Mouse (Mus musculus): Measurements from ENCODE around the gene Ints5. TPM values are rescaled to one million over a fixed set of nuclear protein-coding genes. Genes with fewer than 3 reads are reported as not detected.

The Ints5 gene
- polyA plus RNA-seq, 1 experiment from 2014 or later: 16.6 TPM

DNA sequence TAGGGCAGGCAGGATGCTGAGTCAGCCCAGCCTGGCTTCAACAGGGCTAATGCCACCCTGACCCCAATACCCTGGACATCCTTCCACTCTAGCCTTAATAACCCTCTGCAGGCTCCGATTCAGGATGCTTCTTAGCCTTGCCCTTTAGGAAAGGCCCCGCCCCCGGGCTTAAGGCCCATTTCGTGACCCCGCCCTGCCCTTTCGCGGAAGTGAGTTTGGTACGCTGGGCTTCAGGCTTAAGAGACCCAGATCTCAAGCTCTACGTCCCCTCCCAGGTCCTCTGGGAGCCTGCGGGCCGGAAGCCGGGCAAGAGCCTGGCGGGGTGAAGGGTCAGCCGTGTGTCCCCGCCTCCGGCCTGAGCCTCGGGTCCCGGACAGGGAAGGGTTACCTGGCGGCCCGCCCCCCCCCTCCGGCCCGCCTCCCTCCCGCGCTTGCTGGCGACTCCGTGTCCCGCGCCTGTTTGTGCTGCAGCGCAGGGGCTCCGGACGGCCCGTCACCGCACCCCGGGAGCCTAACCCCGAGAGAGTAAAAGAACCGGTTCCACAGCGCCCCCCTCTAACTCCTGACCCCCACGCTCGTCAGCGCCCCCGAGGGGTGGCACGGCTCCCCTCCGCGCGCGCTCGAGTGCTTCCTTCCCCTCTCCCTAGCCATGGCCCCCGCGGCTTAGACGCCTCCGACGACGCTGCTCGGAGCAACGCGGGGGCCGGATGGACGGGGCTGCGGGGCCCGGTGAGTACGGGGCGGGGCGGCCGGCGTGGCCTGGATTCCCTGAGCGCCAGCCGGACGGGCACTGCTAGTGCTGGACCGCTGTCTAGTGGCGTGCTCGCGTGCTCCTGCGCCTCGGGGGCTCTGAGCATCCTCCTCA, 36.7 kb downstream of the Ints5 start, which contains the start of the genes Rom1 and Eml3:
Rom1 (minus strand) TSS at position 133 of the 865 bp plus-strand sequence.
Eml3 (plus strand) TSS at position 329 of the 865 bp plus-strand sequence.
- H3K9ac ChIP-seq (replicated peaks; ENCODE audit: low read depth): peak within 1 kb of the TSS; percentile 76
- H3K4me3 ChIP-seq (ENCODE audit: low read depth, low read length): peak within 1 kb of the TSS; percentile 82
- peaks cover 17% of the 10 kb centered on the region for H3K36me3 ChIP-seq (ENCODE audit: insufficient read depth, low read length)
- peaks cover 7% of the 10 kb centered on the region for H3K4me1 ChIP-seq (ENCODE audit: insufficient read depth, low read depth, low read length)
- H3K27me3 ChIP-seq (replicated peaks; ENCODE audit: insufficient read depth, low read length): no peaks in the 10 kb centered on the region
- WGBS: 3% methylated on average over 41 of the region's 74 CpGs
- no peak for TF ChIP-seq EP300 (IDR thresholded peaks at IDR 0.05)
- TF ChIP-seq CTCF (IDR thresholded peaks at IDR 0.05): peak; percentile 64
- H3K27ac ChIP-seq (ENCODE audit: low read length): peak within 1 kb of the TSS; percentile 95
- H3K9me3 ChIP-seq (ENCODE audit: low read length): no peaks in the 10 kb centered on the region
- peak; percentile 94 for DNase-seq (ENCODE audit: low spot score)
- peak within 1 kb of the TSS; percentile 78 for H3K4me2 ChIP-seq (replicated peaks; ENCODE audit: low read depth, low read length)
- ATAC-seq: peak; percentile 92

DNA sequence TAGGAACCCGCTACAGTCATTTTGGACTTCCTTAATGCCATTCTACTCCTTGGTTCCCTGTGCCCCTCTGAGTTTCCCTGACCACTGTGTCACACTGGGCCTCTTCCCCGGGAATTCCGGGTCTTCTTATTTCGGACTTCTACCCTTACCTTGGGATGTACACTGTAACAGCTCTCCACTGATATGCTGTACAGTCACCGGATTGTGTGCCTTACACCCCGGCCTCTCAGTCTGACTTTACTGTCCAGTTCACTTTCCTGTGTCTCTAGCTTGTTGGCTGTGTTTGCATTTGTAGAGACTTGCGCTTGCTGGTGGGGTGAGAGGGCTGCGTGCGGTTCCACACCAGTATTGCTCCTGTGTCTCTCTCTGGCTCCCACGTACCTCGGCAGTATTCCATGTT, 37.3 kb downstream of the Ints5 start:
- Histone ChIP-seq H3K9me3 (ENCODE audit: low read length) (no peaks in the 10 kb centered on the region), H3K4me1 (ENCODE audit: insufficient read depth, low read depth, low read length) (peaks cover 7% of the 10 kb centered on the region), H3K4me2 (replicated peaks; ENCODE audit: low read depth, low read length) (peak overlapping the region; percentile 78), H3K9ac (replicated peaks; ENCODE audit: low read depth) (peak overlapping the region; percentile 76), H3K4me3 (ENCODE audit: low read depth, low read length) (peak overlapping the region; percentile 82), H3K36me3 (ENCODE audit: insufficient read depth, low read length) (peaks cover 17% of the 10 kb centered on the region), H3K27me3 (replicated peaks; ENCODE audit: insufficient read depth, low read length) (no peaks in the 10 kb centered on the region), H3K27ac (ENCODE audit: low read length) (peak overlapping the region; percentile 95)
- no peak for TF ChIP-seq CTCF (IDR thresholded peaks at IDR 0.05)
- no peak for TF ChIP-seq EP300 (IDR thresholded peaks at IDR 0.05)
- WGBS: 2% methylated on average over 11 of the region's 11 CpGs
- DNase-seq (ENCODE audit: low spot score) (no peak), ATAC-seq (no peak)

DNA sequence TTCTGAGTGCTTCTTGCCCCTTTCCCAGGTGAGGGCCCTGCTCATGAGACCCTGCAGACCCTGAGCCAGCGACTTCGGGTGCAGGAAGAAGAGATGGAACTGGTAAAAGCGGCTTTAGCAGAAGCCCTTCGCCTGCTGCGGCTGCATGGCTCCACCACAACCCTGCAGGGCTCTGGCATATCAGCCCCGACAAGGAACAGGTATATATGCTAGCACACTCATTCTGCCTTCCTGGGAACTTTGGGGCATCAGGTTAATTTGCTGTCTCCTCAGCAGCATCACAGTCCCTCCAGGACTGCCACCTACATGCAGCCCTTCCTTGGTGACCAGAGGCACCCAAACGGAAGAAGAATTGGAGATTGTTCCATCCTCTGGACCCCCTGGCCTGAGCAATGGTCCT, 38.0 kb downstream of the Ints5 start:
- 83% methylated on average over 7 of the region's 7 CpGs for WGBS
- no peaks in the 10 kb centered on the region for H3K27me3 ChIP-seq (replicated peaks; ENCODE audit: insufficient read depth, low read length)
- ATAC-seq (no peak), DNase-seq (ENCODE audit: low spot score) (no peak)
- peak overlapping the region; percentile 76; the same call in 1 of the 2 replicates for H3K9ac ChIP-seq (replicated peaks; ENCODE audit: low read depth)
- peak overlapping the region; percentile 78 for H3K4me2 ChIP-seq (replicated peaks; ENCODE audit: low read depth, low read length)
- peaks cover 17% of the 10 kb centered on the region for H3K36me3 ChIP-seq (ENCODE audit: insufficient read depth, low read length)
- H3K4me3 ChIP-seq (ENCODE audit: low read depth, low read length): peak overlapping the region; percentile 82; the same call in 1 of the 2 replicates
- TF ChIP-seq EP300 (IDR thresholded peaks at IDR 0.05) (no peak), CTCF (IDR thresholded peaks at IDR 0.05) (no peak)
- H3K9me3 ChIP-seq (ENCODE audit: low read length): no peaks in the 10 kb centered on the region
- no peak overlapping the region for H3K27ac ChIP-seq (ENCODE audit: low read length)
- peaks cover 7% of the 10 kb centered on the region for H3K4me1 ChIP-seq (ENCODE audit: insufficient read depth, low read depth, low read length)

DNA sequence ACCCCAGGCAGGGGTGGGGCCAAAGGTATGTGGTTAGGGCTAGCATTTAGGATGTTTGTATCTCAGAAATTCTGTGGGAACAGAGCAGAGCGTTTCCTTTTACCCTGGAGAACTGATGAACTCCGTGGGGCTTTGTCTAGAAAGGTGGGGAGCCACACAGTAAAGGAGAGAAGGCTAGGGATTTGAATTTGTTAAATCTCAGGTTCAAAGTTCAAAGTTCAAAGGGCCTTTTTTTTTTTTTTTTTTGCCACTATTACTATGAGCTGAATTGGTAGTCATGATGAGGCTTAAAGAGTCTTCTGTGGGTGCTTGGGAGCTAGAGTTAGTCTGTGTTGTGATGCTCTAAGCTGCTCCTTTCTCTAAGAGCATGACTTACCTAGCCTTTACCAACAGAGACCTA, 43.9 kb downstream of the Ints5 start:
- WGBS: 86% methylated on average over 2 of the region's 2 CpGs

DNA sequence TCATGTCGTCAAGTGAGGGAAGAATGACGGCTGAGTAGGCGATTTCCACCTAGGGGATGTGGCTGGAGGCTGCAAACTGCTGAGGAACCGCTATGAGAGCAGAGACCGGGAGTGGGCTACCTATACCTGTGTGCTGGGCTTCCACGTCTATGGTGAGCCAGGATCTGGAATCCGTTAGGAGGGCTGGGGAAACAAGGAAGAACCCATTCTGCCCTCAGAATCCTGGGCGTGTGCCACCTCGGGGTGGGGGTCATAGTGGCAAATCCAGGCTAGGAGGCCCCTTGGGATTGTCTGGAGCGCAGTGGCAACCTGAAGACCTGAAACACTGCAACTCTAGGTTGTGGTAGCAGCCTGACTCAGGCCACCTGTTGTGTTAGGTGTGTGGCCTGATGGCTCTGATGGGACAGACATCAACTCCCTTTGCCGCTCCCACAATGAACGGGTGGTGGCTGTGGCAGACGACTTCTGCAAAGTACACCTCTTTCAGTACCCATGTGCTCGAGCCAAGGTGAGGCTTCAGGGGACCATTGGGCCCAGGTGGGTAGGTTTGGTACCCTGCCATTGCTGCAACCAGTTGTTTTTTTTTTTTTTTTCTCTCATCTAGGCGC, 47.8 kb downstream of the Ints5 start:
- H3K27me3 ChIP-seq (replicated peaks; ENCODE audit: insufficient read depth, low read length): no peaks in the 10 kb centered on the region
- peak overlapping the region; percentile 20 for H3K9ac ChIP-seq (replicated peaks; ENCODE audit: low read depth)
- no peak for ATAC-seq
- H3K36me3 ChIP-seq (ENCODE audit: insufficient read depth, low read length): 0 out of 2 replicates have a peak, but pooled peaks cover 7% of the 10 kb centered on the region
- H3K4me3 ChIP-seq (ENCODE audit: low read depth, low read length): no peak overlapping the region
- no peak for TF ChIP-seq CTCF (IDR thresholded peaks at IDR 0.05)
- no peak for TF ChIP-seq EP300 (IDR thresholded peaks at IDR 0.05)
- H3K4me1 ChIP-seq (ENCODE audit: insufficient read depth, low read depth, low read length): peaks cover 18% of the 10 kb centered on the region; the same call in 1 of the 2 replicates
- WGBS: 80% methylated on average over 15 of the region's 15 CpGs
- H3K4me2 ChIP-seq (replicated peaks; ENCODE audit: low read depth, low read length): no peak overlapping the region; the same call in 1 of the 2 replicates
- no peaks in the 10 kb centered on the region for H3K9me3 ChIP-seq (ENCODE audit: low read length)
- DNase-seq (ENCODE audit: low spot score): no peak
- no peak overlapping the region for H3K27ac ChIP-seq (ENCODE audit: low read length)

More for the DNA sequence above, 43.9 kb downstream of the Ints5 start:
- H3K4me1 ChIP-seq (ENCODE audit: insufficient read depth, low read depth, low read length): 0 out of 2 replicates have a peak, but pooled peaks cover 6% of the 10 kb centered on the region
- DNase-seq (ENCODE audit: low spot score): no peak
- no peak overlapping the region for H3K27ac ChIP-seq (ENCODE audit: low read length)
- no peaks in the 10 kb centered on the region for H3K27me3 ChIP-seq (replicated peaks; ENCODE audit: insufficient read depth, low read length)
- no peak overlapping the region for H3K4me3 ChIP-seq (ENCODE audit: low read depth, low read length)
- H3K4me2 ChIP-seq (replicated peaks; ENCODE audit: low read depth, low read length): no peak overlapping the region
- peaks cover 21% of the 10 kb centered on the region for H3K36me3 ChIP-seq (ENCODE audit: insufficient read depth, low read length)
- ATAC-seq: no peak
- TF ChIP-seq CTCF (IDR thresholded peaks at IDR 0.05) (no peak), EP300 (IDR thresholded peaks at IDR 0.05) (no peak)
- no peak overlapping the region for H3K9ac ChIP-seq (replicated peaks; ENCODE audit: low read depth)
- H3K9me3 ChIP-seq (ENCODE audit: low read length): no peaks in the 10 kb centered on the region

DNA sequence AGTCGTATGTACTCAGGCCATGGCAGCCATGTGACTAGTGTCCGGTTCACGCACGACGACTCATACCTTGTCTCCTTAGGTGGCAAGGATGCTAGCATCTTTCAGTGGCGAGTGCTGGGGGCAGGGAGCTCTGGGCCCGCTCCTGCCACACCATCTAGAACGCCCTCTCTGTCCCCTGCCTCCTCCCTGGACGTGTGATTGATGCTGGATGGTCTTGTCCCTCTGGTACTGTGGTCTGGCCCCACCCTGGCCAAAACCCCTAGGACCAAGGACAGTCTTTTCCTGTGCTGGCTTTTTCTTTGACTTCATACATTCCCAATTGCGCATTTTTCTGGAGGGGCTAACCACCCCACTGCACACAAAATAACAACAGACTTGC, 48.3 kb downstream of the Ints5 start:
- peak overlapping the region; percentile 20; the same call in 1 of the 2 replicates for H3K9ac ChIP-seq (replicated peaks; ENCODE audit: low read depth)
- peak overlapping the region; percentile 75 for H3K4me2 ChIP-seq (replicated peaks; ENCODE audit: low read depth, low read length)
- ATAC-seq (no peak), DNase-seq (ENCODE audit: low spot score) (no peak)
- WGBS: 39% methylated on average over 10 of the region's 10 CpGs
- 0 out of 2 replicates have a peak, but pooled peaks cover 7% of the 10 kb centered on the region for H3K36me3 ChIP-seq (ENCODE audit: insufficient read depth, low read length)
- no peaks in the 10 kb centered on the region for H3K27me3 ChIP-seq (replicated peaks; ENCODE audit: insufficient read depth, low read length)
- TF ChIP-seq CTCF (IDR thresholded peaks at IDR 0.05) (no peak), EP300 (IDR thresholded peaks at IDR 0.05) (no peak)
- peak overlapping the region; percentile 93 for H3K4me3 ChIP-seq (ENCODE audit: low read depth, low read length)
- H3K27ac ChIP-seq (ENCODE audit: low read length): peak overlapping the region; percentile 99
- H3K4me1 ChIP-seq (ENCODE audit: insufficient read depth, low read depth, low read length): peaks cover 18% of the 10 kb centered on the region; the same call in 1 of the 2 replicates
- no peaks in the 10 kb centered on the region for H3K9me3 ChIP-seq (ENCODE audit: low read length)
